Mouse (Mus musculus) heart, adult 2 months (tissue): Measurements from ENCODE around the gene Pard6b. TPM values are rescaled to one million over a fixed set of nuclear protein-coding genes. Genes with fewer than 3 reads are reported as not detected.
A peak's percentile ranks its signal among the peaks of the same experiment; 100 is the strongest.
"Not testable (repeated sequence)": the region's sequence is repeated elsewhere in the genome, so short reads cannot be mapped to it uniquely, and the experiment has no call there.

Experiments
- DNase-seq, 2 experiments: peaks; one replicate each; pipeline ENCODE4 v3.0.0; 2021
- H3K27ac ChIP-seq: fragments of 200-600 bp; 2 replicates; pipeline ENCODE4 v1.8.1; 2022
- H3K27me3 ChIP-seq: fragments of 200-500 bp; 2 replicates; pipeline ENCODE4 v1.6.1; 2012; ENCODE audit warnings: mild to moderate bottlenecking, low read length, inconsistent platforms, mixed read lengths; ENCODE audit not compliant: control insufficient read depth, insufficient read depth
- H3K36me3 ChIP-seq: fragments of 200-500 bp; 2 replicates; pipeline ENCODE4 v1.6.1; 2012; ENCODE audit warnings: low read length, inconsistent platforms; ENCODE audit not compliant: control insufficient read depth, insufficient read depth
- H3K4me1 ChIP-seq: fragments of 200-500 bp; 2 replicates; pipeline ENCODE4 v1.6.1; 2011; ENCODE audit warnings: low read length; ENCODE audit not compliant: control insufficient read depth, insufficient read depth
- H3K4me3 ChIP-seq: fragments of 200-600 bp; 2 replicates; pipeline ENCODE4 v1.8.1; 2022
- H3K79me2 ChIP-seq: fragments of 200-500 bp; replicated peaks from 2 replicates; pipeline ENCODE4 v1.6.1; 2012; ENCODE audit warnings: mild to moderate bottlenecking, inconsistent platforms, low read length, moderate library complexity, mixed read lengths; ENCODE audit not compliant: control insufficient read depth, insufficient read depth
- H3K9ac ChIP-seq: fragments of 200-500 bp; 2 replicates; pipeline ENCODE4 v1.6.1; 2012; ENCODE audit warnings: low read depth, mild to moderate bottlenecking, control low read depth, inconsistent platforms, low read length, mixed read lengths
- CTCF ChIP-seq: fragments of 200-600 bp; IDR thresholded peaks from 2 replicates; pipeline ENCODE4 v1.8.1; 2022; ENCODE audit warnings: antibody characterized with exemption, mild to moderate bottlenecking, moderate library complexity
- EP300 ChIP-seq: fragments of 200-500 bp; IDR thresholded peaks from 2 replicates; pipeline ENCODE4 v1.6.1; 2011; ENCODE audit warnings: low read depth, low read length, control low read depth; ENCODE audit not compliant: insufficient read depth
- POLR2A ChIP-seq: fragments of 200-500 bp; IDR thresholded peaks from 2 replicates; pipeline ENCODE4 v1.6.1; 2011; ENCODE audit warnings: mild to moderate bottlenecking, low read depth, low read length, control low read depth; ENCODE audit not compliant: insufficient read depth
- WGBS: fragments of 180-500 bp; shearing (Covaris S2); methylation state at CpG from one replicate; pipeline ENCODE4 v1.1.7; 2018; 5-methylcytosine and 5-hydroxymethylcytosine counted together
- intact Hi-C: fragments of 180-260 bp; cut with DNase I; formaldehyde crosslinking; loops from one replicate; pipeline ENCODE4 v1.15.1; 2025
- polyA plus RNA-seq: library from polyadenylated mRNA; depleted of rRNA; stranded (reverse); fragments of >200 nt; gene quantifications from 2 replicates; pipeline ENCODE4 v1.2.3, GENCODE M21; 2012
- total RNA-seq, 2 experiments: library from RNA; stranded (reverse); gene quantifications; 2 replicates each; pipeline ENCODE4 v1.2.3; 2021

Gene Pard6b
- total and polyA plus RNA-seq, 3 experiments, result 2.0 to 2.4 (median 2.2) TPM

- no peak overlapping the region for H3K27ac ChIP-seq
- no peaks in the 10 kb centered on the region for H3K36me3 ChIP-seq
- WGBS, result 60% methylated on average over 15 of the region's 15 CpGs
Observed at GRCm38 (mm10) chr2:168107356-168107755, 26.6 kb downstream of the Pard6b start.

GRCm38 (mm10) chr2:168107901-168108300 is 27.1 kb downstream of the Pard6b start:
- H3K4me1 ChIP-seq, H3K4me3 ChIP-seq, intact Hi-C loops, H3K9ac ChIP-seq, DNase-seq, H3K79me2 ChIP-seq, H3K36me3 ChIP-seq, H3K27ac ChIP-seq, H3K27me3 ChIP-seq: not testable (repeated sequence)
- 87% methylated on average over 6 of the region's 6 CpGs for WGBS

More at GRCm38 (mm10) chr2:168107356-168107755, 26.6 kb downstream of the Pard6b start:
- no peaks in the 10 kb centered on the region for H3K27me3 ChIP-seq
- H3K4me1 ChIP-seq, result no peaks in the 10 kb centered on the region
- no peak overlapping the region for H3K4me3 ChIP-seq
- no peak for TF ChIP-seq POLR2A
- DNase-seq, result no peak
- intact Hi-C loops, result no loop called here
- H3K9ac ChIP-seq, result no peak overlapping the region
- no peaks in the 10 kb centered on the region for H3K79me2 ChIP-seq

GRCm38 (mm10) chr2:168111902-168112301 is 31.1 kb downstream of the Pard6b start:
- Histone ChIP-seq H3K36me3 (no peaks in the 10 kb centered on the region), H3K27ac (no peak overlapping the region), H3K27me3 (no peaks in the 10 kb centered on the region), H3K79me2 (no peaks in the 10 kb centered on the region), H3K9ac (no peak overlapping the region), H3K4me1 (no peaks in the 10 kb centered on the region), H3K4me3 (no peak overlapping the region)
- 10% methylated on average over 7 of the region's 7 CpGs for WGBS
- TF ChIP-seq CTCF (peak; percentile 97), POLR2A (no peak), EP300 (no peak)
- intact Hi-C loops, result loop anchor here (5.0 to 10.0 kb wide), 2 partner anchors 95 to 333 kb away; partner anchors contain the start of gene Adnp
- DNase-seq, result peak; percentile 49 to 77

- H3K4me3 ChIP-seq, result no peak overlapping the region
- H3K4me1 ChIP-seq, result no peaks in the 10 kb centered on the region
- no peak overlapping the region for H3K9ac ChIP-seq
- no peak for DNase-seq
- H3K27me3 ChIP-seq, result 0 out of 2 replicates have a peak, but pooled peaks cover 2% of the 10 kb centered on the region
- H3K79me2 ChIP-seq, result no peaks in the 10 kb centered on the region
- H3K36me3 ChIP-seq, result no peaks in the 10 kb centered on the region
- TF ChIP-seq POLR2A, result no peak
- no peak for TF ChIP-seq EP300
- TF ChIP-seq CTCF, result no peak
- intact Hi-C loops, result loop anchor here (5.0 to 10.0 kb wide), 2 partner anchors 94 to 332 kb away; partner anchors contain the start of gene Adnp
- WGBS, result 94% methylated on average over 9 of the region's 9 CpGs
- H3K27ac ChIP-seq, result no peak overlapping the region
Observed at GRCm38 (mm10) chr2:168113263-168113662, 32.5 kb downstream of the Pard6b start.

- H3K9ac ChIP-seq, result no peak overlapping the region
- H3K4me3 ChIP-seq, result no peak overlapping the region
- DNase-seq, result no peak
- 0 out of 2 replicates have a peak, but pooled peaks cover 2% of the 10 kb centered on the region for H3K27me3 ChIP-seq
- TF ChIP-seq CTCF (no peak), EP300 (no peak), POLR2A (no peak)
- no peaks in the 10 kb centered on the region for H3K79me2 ChIP-seq
- intact Hi-C loops, result loop anchor here (5.0 to 10.0 kb wide), 2 partner anchors 94 to 331 kb away; partner anchors contain the start of gene Adnp
- no peaks in the 10 kb centered on the region for H3K36me3 ChIP-seq
- H3K4me1 ChIP-seq, result no peaks in the 10 kb centered on the region
- no peak overlapping the region for H3K27ac ChIP-seq
- 56% methylated on average over 5 of the region's 5 CpGs for WGBS
Observed at GRCm38 (mm10) chr2:168113692-168114091, 32.9 kb downstream of the Pard6b start.

- no peak overlapping the region for H3K9ac ChIP-seq
- DNase-seq, result peak; percentile 58 to 71
- H3K4me1 ChIP-seq, result no peaks in the 10 kb centered on the region
- intact Hi-C loops, result loop anchor here (5.0 to 10.0 kb wide), 2 partner anchors 92 to 330 kb away; partner anchors contain the start of gene Adnp
- H3K36me3 ChIP-seq, result no peaks in the 10 kb centered on the region
- no peaks in the 10 kb centered on the region for H3K79me2 ChIP-seq
- TF ChIP-seq CTCF (peak; percentile 49), EP300 (0 out of 2 replicates have a peak, but pooled peaks have one; percentile 20), POLR2A (no peak)
- no peak overlapping the region for H3K27ac ChIP-seq
- no peak overlapping the region for H3K4me3 ChIP-seq
- 39% methylated on average over 17 of the region's 17 CpGs for WGBS
- 0 out of 2 replicates have a peak, but pooled peaks cover 2% of the 10 kb centered on the region for H3K27me3 ChIP-seq
Observed at GRCm38 (mm10) chr2:168114699-168115350, 34.0 kb downstream of the Pard6b start.
